Mouse (Mus musculus): ENCODE measurements around the gene Alg3. TPM values are rescaled to one million over a fixed set of nuclear protein-coding genes. Genes with fewer than 3 reads are reported as not detected.

Gene Alg3
- polyA plus RNA-seq (2017; shearing (Covaris generic)): 10 to 100 TPM; 31.9 to 41.6 TPM

- peak; percentile 97 for ATAC-seq
These were observed at the start of gene Alg3, which contains the start of the genes Eef1akmt4 and Gm49333 for GRCm38 (mm10) chr16:20611357-20612227. TSS of gene Alg3 (minus strand) at chr16:20611735. TSS of gene Eef1akmt4 (plus strand) at chr16:20611593. TSS of gene Gm49333 (plus strand) at chr16:20611610.

- no peak for ATAC-seq
These were observed 46.1 kb upstream of the Alg3 start for GRCm38 (mm10) chr16:20657661-20658060.

- no peak for ATAC-seq
These were observed 41.8 kb upstream of the Alg3 start for GRCm38 (mm10) chr16:20653315-20653714.

GRCm38 (mm10) chr16:20651947-20652310 lies 40.4 kb upstream of the Alg3 start:
- no peak for ATAC-seq

- ATAC-seq: peak; percentile 97
These were observed 39.8 kb upstream of the Alg3 start, which contains the start of gene Psmd2 for GRCm38 (mm10) chr16:20651076-20651946. TSS of gene Psmd2 (plus strand) at chr16:20651652.

GRCm38 (mm10) chr16:20643911-20644310 lies 32.4 kb upstream of the Alg3 start:
- no peak for ATAC-seq

GRCm38 (mm10) chr16:20642161-20642560 lies 30.6 kb upstream of the Alg3 start:
- peak; percentile 74 for ATAC-seq

GRCm38 (mm10) chr16:20638367-20638766 lies 26.8 kb upstream of the Alg3 start:
- no peak for ATAC-seq

- ATAC-seq: no peak
These were observed 25.9 kb upstream of the Alg3 start for GRCm38 (mm10) chr16:20637410-20637809.

- no peak for ATAC-seq
These were observed 18.4 kb upstream of the Alg3 start, which contains the start of gene Ece2 for GRCm38 (mm10) chr16:20629731-20630634. TSS of gene Ece2 (plus strand) at chr16:20629828.

- no peak for ATAC-seq
These were observed 17.4 kb upstream of the Alg3 start for GRCm38 (mm10) chr16:20628871-20629391.

GRCm38 (mm10) chr16:20623211-20623610 lies 11.7 kb upstream of the Alg3 start:
- no peak for ATAC-seq

- ATAC-seq: peak; percentile 28
These were observed 10.6 kb upstream of the Alg3 start for GRCm38 (mm10) chr16:20621991-20622685.

- ATAC-seq: peak; percentile 55
These were observed 9.9 kb upstream of the Alg3 start, which contains the start of gene Camk2n2 for GRCm38 (mm10) chr16:20621191-20621990. TSS of gene Camk2n2 (minus strand) at chr16:20621287.

- ATAC-seq: peak; percentile 7
These were observed 9.2 kb upstream of the Alg3 start for GRCm38 (mm10) chr16:20620751-20621190.

- ATAC-seq: peak; percentile 4
These were observed 8.8 kb upstream of the Alg3 start for GRCm38 (mm10) chr16:20620399-20620735.

GRCm38 (mm10) chr16:20619541-20620398 lies 8.2 kb upstream of the Alg3 start:
- ATAC-seq: no peak

- peak; percentile 73 for ATAC-seq
These were observed 806 bp downstream of the Alg3 start for GRCm38 (mm10) chr16:20610501-20611356.

Measured in CD4-positive, CD25-positive, alpha-beta regulatory T cell, adult 4 months (primary cell).